Comparison of ENCODE assay signal across 14 mouse cellular contexts in genomic region chr7:49700024-49700390, GRCm38 (mm10).
"Had no signal": no experiment of that assay in that cellular context is flagged by ENCODE, and none has a peak within 500 bp of the region (broad histone marks: within the 10 kb centered on the region; RNA-seq: fewer than 3 reads in every experiment).

No protein-coding gene starts in this region.

- H3K9ac ChIP-seq: limb, embryonic 15.5 days; liver, embryonic 12.5 days; lung, embryonic 14.5 days had no signal

- H3K36me3 ChIP-seq: limb, embryonic 15.5 days; liver, embryonic 12.5 days had no signal

- DNase-seq: kidney, postnatal 36 days; layer of hippocampus, adult 9-11 months; layer of hippocampus, postnatal 36 days; lung, postnatal 10 days; lung, postnatal 4 days; right cerebral cortex, postnatal 4 days; spleen, adult 18-20 months; thymus, adult 18-20 months; thymus, postnatal 14 days had no signal

- H3K4me2 ChIP-seq: limb, embryonic 15.5 days; liver, embryonic 12.5 days; lung, embryonic 14.5 days had no signal

- H3K4me1 ChIP-seq: limb, embryonic 15.5 days; liver, embryonic 12.5 days had no signal

- H3K27me3 ChIP-seq: liver, embryonic 12.5 days had no signal

- ATAC-seq: liver, embryonic 12.5 days had no signal

- H3K4me3 ChIP-seq: limb, embryonic 15.5 days; liver, embryonic 12.5 days; myocyte had no signal

- H3K27ac ChIP-seq: kidney, postnatal 0 days; limb, embryonic 15.5 days; liver, embryonic 12.5 days had no signal

- H3K9me3 ChIP-seq: limb, embryonic 15.5 days; liver, embryonic 12.5 days had no signal
